Mouse (Mus musculus): ENCODE results near the gene Lrrc10b. TPM values are rescaled to one million over a fixed set of nuclear protein-coding genes. Genes with fewer than 3 reads are reported as not detected.

Lrrc10b gene
- 0.05 and 0.06 TPM in 2 replicates for polyA plus RNA-seq (2012; rRNA removed)

GRCm38 (mm10) chr19:10456752-10457483, at the start of gene Lrrc10b:
Gene Lrrc10b, minus strand, starts transcription at chr19:10457473.

GRCm38 (mm10) chr19:10482703-10483102, 25.4 kb upstream of the Lrrc10b start, which contains the start of gene Ppp1r32:
Gene Ppp1r32, minus strand, starts transcription at chr19:10482928.

Other genes with a start within 250 kb of the Lrrc10b start
- 4.6 and 6.9 TPM in 2 replicates for gene Myrf, start 216.7 kb downstream of the Lrrc10b start, polyA plus RNA-seq (2012; rRNA removed)
- gene Dagla, start 152.6 kb downstream of the Lrrc10b start, polyA plus RNA-seq (2012; rRNA removed): 0.37 and 0.38 TPM in 2 replicates
- 0.14 and 0.20 TPM in 2 replicates for gene Syt7, start 68.4 kb downstream of the Lrrc10b start, polyA plus RNA-seq (2012; rRNA removed)
- 0.18 and 0.21 TPM in 2 replicates for gene Ppp1r32, start 25.5 kb upstream of the Lrrc10b start, polyA plus RNA-seq (2012; rRNA removed)
- gene Cpsf7, start 67.8 kb upstream of the Lrrc10b start, polyA plus RNA-seq (2012; rRNA removed): 19.1 and 22.0 TPM in 2 replicates
- gene Sdhaf2, start 68.7 kb upstream of the Lrrc10b start, polyA plus RNA-seq (2012; rRNA removed): 18.3 and 19.4 TPM in 2 replicates
- gene Tmem216, start 98.8 kb upstream of the Lrrc10b start, polyA plus RNA-seq (2012; rRNA removed): 12.5 and 14.9 TPM in 2 replicates
- gene Cyb561a3, start 119.7 kb upstream of the Lrrc10b start, polyA plus RNA-seq (2012; rRNA removed): 21.5 and 23.8 TPM in 2 replicates
- gene Tmem138, start 119.9 kb upstream of the Lrrc10b start, polyA plus RNA-seq (2012; rRNA removed): 6.7 and 6.9 TPM in 2 replicates
- gene Ddb1, start 147.9 kb upstream of the Lrrc10b start, polyA plus RNA-seq (2012; rRNA removed): 78.8 and 85.5 TPM in 2 replicates
- gene Tkfc, start 148.2 kb upstream of the Lrrc10b start, polyA plus RNA-seq (2012; rRNA removed): 70.0 and 78.9 TPM in 2 replicates
- 15.1 and 19.5 TPM in 2 replicates for gene Vwce, start 176.7 kb upstream of the Lrrc10b start, polyA plus RNA-seq (2012; rRNA removed)
- 0.02 TPM in 1 of 2 replicates, not detected in the other for gene Pga5, start 220.6 kb upstream of the Lrrc10b start, polyA plus RNA-seq (2012; rRNA removed)
- 5.9 and 7.1 TPM in 2 replicates for gene Vps37c, start 231.3 kb upstream of the Lrrc10b start, polyA plus RNA-seq (2012; rRNA removed)

Data from liver, embryonic 18 days (tissue).